Mouse (Mus musculus): ENCODE results near the gene Ptdss2.

DNA sequence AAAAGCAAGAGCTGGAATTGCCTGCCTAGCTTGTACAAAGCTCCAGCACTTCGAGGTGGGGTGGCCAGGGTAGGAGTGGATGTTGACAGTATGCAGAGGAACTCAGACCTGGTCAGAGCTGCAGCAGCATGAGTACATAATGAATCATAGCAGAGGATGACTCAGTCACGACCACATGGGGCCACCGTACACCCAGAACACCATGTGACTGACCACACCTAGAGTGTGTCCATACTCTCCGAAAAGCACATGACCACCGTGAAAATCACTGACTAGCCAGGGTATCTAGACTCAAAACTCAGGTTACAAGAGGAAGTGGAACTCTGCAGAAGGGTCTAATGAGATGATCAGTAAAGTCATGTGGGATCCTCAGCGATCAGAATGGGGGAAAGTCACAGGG is 42.7 kb downstream of the Ptdss2 start:
- TF ChIP-seq POLR2A (IDR thresholded peaks at IDR 0.05; ENCODE audit: low read depth, low read length) (no peak), CTCF (conservative IDR thresholded peaks at IDR 0.05; ENCODE audit: insufficient read depth, insufficient read length, low read depth, low read length) (no peak)

Data from kidney, adult 2 months (tissue).